Mouse (Mus musculus) heart, postnatal 0 days (tissue): ENCODE measurements around the gene Bcor. TPM values are rescaled to one million over a fixed set of nuclear protein-coding genes. Genes with fewer than 3 reads are reported as not detected.

Source experiments
- ATAC-seq: fragments of 200-750 bp; cut with Nextera tagmentation; 2 replicates; pipeline ENCODE4 v1.8.0; 2017; ENCODE audit warnings: low read depth, moderate number of reproducible peaks, moderate library complexity; ENCODE audit not compliant: insufficient read depth
- DNase-seq: peaks from one replicate; pipeline ENCODE4 v3.0.0-alpha.2; 2016; ENCODE audit warnings: low spot score
- H3K27ac ChIP-seq: fragments of 300-500 bp; sonication (generic); 2 replicates; pipeline ENCODE4 v1.5.1; 2014; ENCODE audit warnings: low read depth, mild to moderate bottlenecking
- H3K27me3 ChIP-seq: fragments of 300-500 bp; sonication (generic); 2 replicates; pipeline ENCODE4 v1.6.1; 2014; ENCODE audit warnings: low read length, mixed read lengths; ENCODE audit not compliant: control insufficient read depth, insufficient read depth
- H3K36me3 ChIP-seq: fragments of 300-500 bp; sonication (generic); replicated peaks from 2 replicates; pipeline ENCODE4 v1.6.1; 2014; ENCODE audit warnings: low read length, mixed read lengths; ENCODE audit not compliant: control insufficient read depth, insufficient read depth
- H3K4me1 ChIP-seq: fragments of 300-500 bp; sonication (generic); 2 replicates; pipeline ENCODE4 v1.6.1; 2014; ENCODE audit warnings: antibody characterized with exemption; ENCODE audit not compliant: control insufficient read depth, insufficient read depth
- H3K4me2 ChIP-seq: fragments of 300-500 bp; sonication (generic); 2 replicates; pipeline ENCODE4 v1.6.1; 2014; ENCODE audit warnings: low read depth, mild to moderate bottlenecking, low read length, moderate library complexity
- H3K4me3 ChIP-seq: fragments of 300-500 bp; sonication (generic); 2 replicates; pipeline ENCODE4 v1.5.1; 2014; ENCODE audit warnings: low read depth, low read length
- H3K9ac ChIP-seq: fragments of 300-500 bp; sonication (generic); replicated peaks from 2 replicates; pipeline ENCODE4 v1.6.1; 2014; ENCODE audit warnings: low read depth, low read length, mixed read lengths
- H3K9me3 ChIP-seq: fragments of 300-500 bp; sonication (generic); replicated peaks from 2 replicates; pipeline ENCODE4 v1.6.1; 2016; ENCODE audit warnings: low read length; ENCODE audit not compliant: control insufficient read depth
- CTCF ChIP-seq: IDR thresholded peaks from 2 replicates; pipeline ENCODE4 v1.5.1; 2016; ENCODE audit warnings: antibody characterized with exemption, control low read depth, low read depth
- EP300 ChIP-seq: IDR thresholded peaks from 2 replicates; pipeline ENCODE4 v1.6.1; 2016; ENCODE audit warnings: antibody characterized with exemption, low read depth
- WGBS: fragments of 180-500 bp; shearing (Covaris S2); extraction: QIAGEN DNeasy Blood & Tissue Kit; methylation state at CpG from one replicate; pipeline ENCODE4 v1.1.7; 2014; 5-methylcytosine and 5-hydroxymethylcytosine counted together
- polyA plus RNA-seq: library from polyadenylated mRNA; unstranded; fragments of >200 nt; fragmentation: Nextera tagmentation; extraction: Ambion mirVana; gene quantifications from 2 replicates; pipeline ENCODE4 v1.2.1, GENCODE M21; 2015
- total RNA-seq: library from RNA; depleted of rRNA; stranded (reverse); fragments of >200 nt; gene quantifications from 2 replicates; pipeline ENCODE4 v1.2.3, GENCODE M21; 2014; ENCODE audit warnings: low replicate concordance

Bcor gene
- total and polyA plus RNA-seq, 2 experiments from 2014 or later: 8.9 to 25.7 TPM

GRCm38 (mm10) chrX:12004416-12004815 is 155.7 kb downstream of the Bcor start:
- no peaks in the 10 kb centered on the region for H3K4me1 ChIP-seq
- no peak overlapping the region for H3K4me2 ChIP-seq
- TF ChIP-seq EP300 (no peak), CTCF (no peak)
- H3K9me3 ChIP-seq: no peaks in the 10 kb centered on the region
- no peak for DNase-seq
- peaks cover 42% of the 10 kb centered on the region; the same call in 1 of the 2 replicates for H3K27me3 ChIP-seq
- no peak overlapping the region for H3K4me3 ChIP-seq
- no peak overlapping the region for H3K9ac ChIP-seq
- 25% methylated on average over 16 of the region's 16 CpGs for WGBS
- H3K36me3 ChIP-seq: no peaks in the 10 kb centered on the region
- ATAC-seq: no peak
- peak overlapping the region; percentile 84; the same call in 1 of the 2 replicates for H3K27ac ChIP-seq

- peaks cover 45% of the 10 kb centered on the region; the same call in 1 of the 2 replicates for H3K27me3 ChIP-seq
- ATAC-seq (no peak), DNase-seq (no peak)
- H3K27ac ChIP-seq: no peak overlapping the region
- H3K36me3 ChIP-seq: no peaks in the 10 kb centered on the region
- 53% methylated on average over 6 of the region's 6 CpGs for WGBS
- H3K4me3 ChIP-seq: no peak overlapping the region
- H3K4me1 ChIP-seq: no peaks in the 10 kb centered on the region
- H3K4me2 ChIP-seq: no peak overlapping the region
- H3K9me3 ChIP-seq: no peaks in the 10 kb centered on the region
- no peak overlapping the region for H3K9ac ChIP-seq
- no peak for TF ChIP-seq EP300
- TF ChIP-seq CTCF: no peak
Observed at GRCm38 (mm10) chrX:12003947-12004346, 156.2 kb downstream of the Bcor start.

GRCm38 (mm10) chrX:12003539-12003938 is 156.6 kb downstream of the Bcor start:
- no peak overlapping the region for H3K27ac ChIP-seq
- WGBS: 15% methylated on average over 1 of the region's 1 CpGs
- H3K9ac ChIP-seq: no peak overlapping the region
- peaks cover 46% of the 10 kb centered on the region; the same call in 1 of the 2 replicates for H3K27me3 ChIP-seq
- H3K4me1 ChIP-seq: no peaks in the 10 kb centered on the region
- no peaks in the 10 kb centered on the region for H3K36me3 ChIP-seq
- TF ChIP-seq EP300 (no peak), CTCF (no peak)
- H3K4me2 ChIP-seq: no peak overlapping the region
- no peaks in the 10 kb centered on the region for H3K9me3 ChIP-seq
- H3K4me3 ChIP-seq: no peak overlapping the region
- ATAC-seq (no peak), DNase-seq (no peak)

DNA sequence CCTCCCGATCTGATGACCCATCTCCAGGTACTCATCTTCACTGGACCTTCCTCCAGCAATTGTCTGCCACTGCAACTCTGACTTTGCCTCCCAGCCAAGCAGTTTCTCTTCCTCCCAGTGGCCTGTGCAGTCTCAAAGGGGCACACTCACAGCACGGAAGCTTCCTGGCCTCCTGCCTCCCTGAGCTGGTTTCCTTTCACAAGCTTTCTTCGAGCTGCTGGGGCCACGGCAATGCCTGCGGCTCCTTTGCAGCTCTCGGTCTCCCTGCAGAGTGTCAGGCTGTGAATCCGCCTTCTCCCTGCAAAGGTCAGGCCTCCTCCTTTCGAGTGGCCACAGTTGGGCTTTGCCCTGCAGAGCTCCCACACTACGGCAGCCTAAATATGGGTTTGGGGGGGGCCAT is 157.0 kb downstream of the Bcor start:
- no peak overlapping the region for H3K4me2 ChIP-seq

GRCm38 (mm10) chrX:12002596-12002995 is 157.6 kb downstream of the Bcor start:
- DNase-seq (no peak), ATAC-seq (no peak)
- WGBS: 34% methylated on average over 6 of the region's 6 CpGs
- no peaks in the 10 kb centered on the region for H3K9me3 ChIP-seq
- H3K4me3 ChIP-seq: no peak overlapping the region
- peaks cover 42% of the 10 kb centered on the region; the same call in 1 of the 2 replicates for H3K27me3 ChIP-seq
- H3K9ac ChIP-seq: no peak overlapping the region
- no peak overlapping the region for H3K4me2 ChIP-seq
- H3K4me1 ChIP-seq: no peaks in the 10 kb centered on the region
- no peak overlapping the region for H3K27ac ChIP-seq
- TF ChIP-seq CTCF: no peak
- no peak for TF ChIP-seq EP300
- no peaks in the 10 kb centered on the region for H3K36me3 ChIP-seq

More for the DNA sequence above, 157.0 kb downstream of the Bcor start:
- WGBS: 20% methylated on average over 9 of the region's 9 CpGs
- DNase-seq (no peak), ATAC-seq (no peak)
- Histone ChIP-seq H3K4me3 (no peak overlapping the region), H3K36me3 (no peaks in the 10 kb centered on the region), H3K9me3 (no peaks in the 10 kb centered on the region), H3K9ac (no peak overlapping the region), H3K27ac (no peak overlapping the region), H3K27me3 (peaks cover 46% of the 10 kb centered on the region; the same call in 1 of the 2 replicates), H3K4me1 (no peaks in the 10 kb centered on the region)
- no peak for TF ChIP-seq CTCF
- TF ChIP-seq EP300: no peak

DNA sequence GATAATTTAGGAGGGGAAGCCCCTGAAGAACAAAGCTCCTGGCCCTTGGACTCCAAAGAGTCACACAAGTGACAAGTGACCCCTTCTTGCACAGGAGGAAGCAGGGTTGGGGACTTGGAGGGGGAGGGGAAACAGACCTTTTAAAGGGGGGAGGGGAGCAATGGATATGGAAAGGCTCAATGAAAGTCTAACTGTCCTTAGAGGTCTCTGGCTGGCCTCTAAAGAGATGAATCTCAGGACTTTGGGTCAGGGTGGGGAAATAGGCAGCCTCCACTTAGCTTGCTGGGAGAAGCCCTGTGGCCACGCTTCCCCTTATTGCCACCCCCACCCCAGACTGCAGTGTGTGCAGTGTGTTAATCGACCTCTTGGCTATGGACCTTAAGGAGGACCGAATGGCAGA is 158.2 kb downstream of the Bcor start:
- H3K4me2 ChIP-seq: no peak overlapping the region
- TF ChIP-seq EP300: no peak
- no peak for TF ChIP-seq CTCF
- H3K4me1 ChIP-seq: no peaks in the 10 kb centered on the region
- H3K9me3 ChIP-seq: no peaks in the 10 kb centered on the region
- no peak overlapping the region for H3K9ac ChIP-seq
- ATAC-seq (no peak), DNase-seq (no peak)
- H3K4me3 ChIP-seq: no peak overlapping the region
- H3K27me3 ChIP-seq: peaks cover 39% of the 10 kb centered on the region; the same call in 1 of the 2 replicates
- WGBS: 51% methylated on average over 3 of the region's 3 CpGs
- H3K27ac ChIP-seq: no peak overlapping the region
- H3K36me3 ChIP-seq: no peaks in the 10 kb centered on the region
